Mouse (Mus musculus) lung, postnatal 0 days (tissue): ENCODE measurements around the gene Traf2.

ENCODE experiments used
- CTCF ChIP-seq: IDR thresholded peaks from 2 replicates; pipeline ENCODE4 v1.5.1; 2016; ENCODE audit warnings: antibody characterized with exemption, mild to moderate bottlenecking
- EP300 ChIP-seq: IDR thresholded peaks from 2 replicates; pipeline ENCODE4 v1.6.1; 2016; ENCODE audit warnings: antibody characterized with exemption, mild to moderate bottlenecking, control low read depth

- no peak for TF ChIP-seq EP300
- TF ChIP-seq CTCF: no peak
Observed at GRCm38 (mm10) chr2:25498622-25499478, 47.9 kb downstream of the Traf2 start.
